Mouse (Mus musculus) kidney, postnatal 14 days (tissue): Measurements from ENCODE around the gene Olfr1360.
"Not testable (repeated sequence)": the region's sequence is repeated elsewhere in the genome, so short reads cannot be mapped to it uniquely, and the experiment has no call there.

Experiments
- DNase-seq: peaks from one replicate; pipeline ENCODE4 v3.0.0; 2022; ENCODE audit warnings: mixed read lengths

Gene Olfr1360

DNA sequence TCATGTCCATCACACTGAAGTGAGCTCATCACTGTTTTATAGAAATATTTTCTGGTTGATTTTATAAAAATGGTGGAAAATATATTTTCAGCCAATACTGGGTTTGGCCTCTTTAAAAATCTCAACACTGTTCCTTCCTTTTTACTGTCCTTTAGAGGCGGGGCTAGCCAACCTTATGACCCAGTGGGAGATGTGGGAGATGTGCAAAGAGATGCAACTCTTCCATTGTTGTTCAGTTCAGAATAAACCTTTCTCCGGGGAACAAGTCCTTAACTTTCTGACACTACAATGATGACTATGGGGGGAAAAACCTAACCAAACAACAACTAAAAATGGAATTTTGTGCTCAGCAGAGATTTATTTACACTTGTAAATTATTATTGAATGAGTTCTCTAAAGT, at the start of gene Olfr1360:
Olfr1360 (minus strand) TSS at position 101 of the 400 bp plus-strand sequence.
- no peak for DNase-seq

DNA sequence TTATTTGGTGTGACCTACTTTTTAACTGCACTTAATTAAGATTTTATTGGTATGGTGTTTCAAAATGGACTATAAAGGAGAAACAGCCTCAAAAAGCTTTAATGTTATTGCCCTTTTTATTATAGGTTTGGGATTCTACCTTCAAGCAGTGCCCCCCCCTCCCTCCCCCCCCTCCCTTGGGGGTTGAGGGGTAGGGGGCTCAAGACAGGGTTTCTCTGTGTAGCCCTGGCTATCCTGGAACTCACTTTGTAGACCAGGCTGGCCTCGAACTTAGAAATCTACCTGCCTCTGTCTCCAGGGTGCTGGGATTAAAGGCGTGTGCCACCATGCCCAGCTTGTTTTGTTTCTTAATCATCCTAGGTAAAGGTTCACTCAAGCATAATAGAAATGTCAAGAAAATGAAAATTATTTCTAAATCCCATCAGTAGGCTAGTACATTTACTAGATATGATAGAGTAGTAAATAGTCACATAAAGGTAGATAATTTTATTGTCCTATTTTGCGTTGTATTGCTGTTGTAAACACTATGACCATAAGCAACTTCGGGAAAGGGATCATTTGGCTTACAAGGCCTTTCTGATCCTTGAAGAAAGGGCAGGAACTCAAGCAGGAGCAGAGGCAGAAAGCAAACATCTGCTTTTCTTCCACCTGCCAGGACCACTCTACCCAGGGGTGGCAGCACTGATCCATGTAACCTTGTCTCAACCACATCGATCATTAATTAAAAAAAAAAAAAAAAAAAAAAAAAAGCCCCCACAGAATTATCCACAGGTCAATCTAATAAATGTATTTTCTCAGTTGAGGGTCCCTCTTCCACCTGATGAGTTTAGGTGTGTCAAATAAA, 46.0 kb upstream of the Olfr1360 start:
- DNase-seq: no peak

DNA sequence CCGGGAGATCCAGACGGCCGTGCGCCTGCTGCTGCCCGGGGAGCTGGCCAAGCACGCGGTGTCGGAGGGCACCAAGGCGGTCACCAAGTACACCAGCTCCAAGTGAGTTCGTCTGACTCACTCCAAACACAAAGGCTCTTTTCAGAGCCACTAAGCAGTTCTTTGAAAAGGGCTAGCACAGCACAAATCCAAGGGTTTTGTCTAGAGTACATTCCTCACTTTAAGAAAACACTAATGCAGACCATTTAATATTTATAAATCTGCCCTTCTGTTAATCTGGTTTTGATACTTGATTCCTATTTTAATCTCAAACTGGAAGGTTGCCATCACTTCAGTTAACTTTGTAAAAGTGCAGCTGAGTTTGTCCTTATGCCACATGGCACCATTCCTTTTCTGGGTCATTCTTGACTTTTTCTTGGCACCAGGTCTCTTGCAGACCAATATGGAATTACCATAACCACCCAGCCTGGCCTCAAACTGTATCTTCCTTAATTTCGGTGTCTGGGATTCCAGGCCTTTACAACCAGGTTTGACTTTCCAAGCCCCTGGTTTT, 45.2 kb upstream of the Olfr1360 start:
- no peak for DNase-seq

DNA sequence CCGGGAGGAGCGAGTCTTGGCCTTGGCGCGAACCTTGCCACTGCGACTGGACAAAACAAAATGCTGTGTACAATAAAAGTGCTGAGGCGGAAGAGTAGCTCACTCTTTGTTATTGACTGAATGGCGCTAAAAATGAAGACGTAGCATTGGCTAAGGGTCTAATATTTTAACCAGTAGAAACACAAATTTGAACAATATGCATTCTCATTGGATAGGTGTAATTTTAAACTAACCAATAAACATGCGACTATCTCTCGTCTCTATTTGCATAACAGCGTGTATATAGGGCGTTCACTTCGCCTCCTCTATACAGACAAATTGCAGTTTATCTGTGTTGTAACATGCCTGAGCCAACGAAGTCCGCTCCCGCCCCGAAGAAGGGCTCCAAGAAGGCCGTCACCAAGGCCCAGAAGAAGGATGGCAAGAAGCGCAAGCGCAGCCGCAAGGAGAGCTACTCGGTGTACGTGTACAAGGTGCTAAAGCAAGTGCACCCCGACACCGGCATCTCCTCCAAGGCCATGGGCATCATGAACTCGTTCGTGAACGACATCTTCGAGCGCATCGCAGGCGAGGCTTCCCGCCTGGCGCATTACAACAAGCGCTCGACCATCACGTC, 44.7 kb upstream of the Olfr1360 start, which contains the start of gene Hist1h2bm:
Hist1h2bm (plus strand) TSS at position 288 of the 616 bp plus-strand sequence.
- peak; percentile 75 for DNase-seq

DNA sequence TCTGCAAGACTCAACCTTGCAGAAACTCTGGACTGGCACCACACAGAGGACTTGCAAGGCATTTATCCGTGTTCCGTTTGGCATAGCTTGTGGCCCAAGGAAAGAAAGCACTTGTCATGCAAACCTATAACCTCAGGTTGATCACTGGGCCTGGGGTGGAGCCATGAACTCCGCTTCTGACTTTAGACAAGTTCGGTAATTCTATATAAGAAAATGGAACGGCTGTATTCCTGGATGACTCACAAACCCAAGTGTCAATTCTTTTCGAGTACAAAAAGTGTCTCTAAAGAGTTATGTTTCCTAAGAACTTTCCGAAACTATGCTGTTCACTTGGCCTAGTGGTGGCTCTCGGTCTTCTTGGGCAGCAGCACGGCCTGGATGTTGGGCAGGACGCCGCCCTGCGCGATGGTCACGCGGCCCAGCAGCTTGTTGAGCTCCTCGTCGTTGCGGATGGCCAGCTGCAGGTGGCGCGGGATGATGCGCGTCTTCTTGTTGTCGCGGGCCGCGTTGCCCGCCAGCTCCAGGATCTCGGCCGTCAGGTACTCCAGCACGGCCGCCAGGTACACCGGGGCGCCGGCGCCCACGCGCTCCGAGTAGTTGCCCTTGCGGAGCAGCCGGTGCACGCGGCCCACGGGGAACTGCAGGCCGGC, 44.0 kb upstream of the Olfr1360 start:
- not testable (repeated sequence) for DNase-seq

DNA sequence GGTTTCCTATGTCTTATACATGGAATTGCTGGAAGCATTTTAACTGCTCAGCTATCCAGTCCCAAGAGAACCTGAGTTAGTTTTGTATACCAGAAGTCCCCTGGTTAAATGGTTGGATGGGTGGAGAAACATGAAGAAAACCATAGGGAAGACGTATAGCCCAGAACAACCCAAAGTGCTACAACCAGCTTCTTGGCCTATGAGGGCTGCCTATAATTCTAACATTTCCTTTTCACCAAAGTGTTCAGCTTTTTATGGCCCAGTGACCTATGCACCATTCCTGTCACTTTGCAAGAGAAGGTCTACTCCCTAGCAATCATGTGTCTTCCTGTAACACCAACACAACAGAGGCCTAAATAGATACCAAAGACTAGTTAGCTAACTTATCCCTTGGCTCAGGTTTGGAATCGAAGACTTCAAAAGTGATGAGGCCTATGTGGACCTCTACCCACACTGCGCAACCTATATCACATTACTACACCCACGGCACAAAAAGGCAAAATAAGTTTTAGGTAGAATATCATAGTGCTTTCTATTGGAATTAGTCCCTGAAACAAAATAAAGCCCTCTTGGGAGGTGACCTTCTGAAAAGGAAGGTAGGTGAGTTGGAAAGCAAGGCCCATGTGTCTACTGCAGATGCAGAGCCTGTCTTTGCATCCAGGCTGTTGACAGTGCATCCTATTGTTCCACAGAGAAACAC, 41.3 kb upstream of the Olfr1360 start:
- no peak for DNase-seq

DNA sequence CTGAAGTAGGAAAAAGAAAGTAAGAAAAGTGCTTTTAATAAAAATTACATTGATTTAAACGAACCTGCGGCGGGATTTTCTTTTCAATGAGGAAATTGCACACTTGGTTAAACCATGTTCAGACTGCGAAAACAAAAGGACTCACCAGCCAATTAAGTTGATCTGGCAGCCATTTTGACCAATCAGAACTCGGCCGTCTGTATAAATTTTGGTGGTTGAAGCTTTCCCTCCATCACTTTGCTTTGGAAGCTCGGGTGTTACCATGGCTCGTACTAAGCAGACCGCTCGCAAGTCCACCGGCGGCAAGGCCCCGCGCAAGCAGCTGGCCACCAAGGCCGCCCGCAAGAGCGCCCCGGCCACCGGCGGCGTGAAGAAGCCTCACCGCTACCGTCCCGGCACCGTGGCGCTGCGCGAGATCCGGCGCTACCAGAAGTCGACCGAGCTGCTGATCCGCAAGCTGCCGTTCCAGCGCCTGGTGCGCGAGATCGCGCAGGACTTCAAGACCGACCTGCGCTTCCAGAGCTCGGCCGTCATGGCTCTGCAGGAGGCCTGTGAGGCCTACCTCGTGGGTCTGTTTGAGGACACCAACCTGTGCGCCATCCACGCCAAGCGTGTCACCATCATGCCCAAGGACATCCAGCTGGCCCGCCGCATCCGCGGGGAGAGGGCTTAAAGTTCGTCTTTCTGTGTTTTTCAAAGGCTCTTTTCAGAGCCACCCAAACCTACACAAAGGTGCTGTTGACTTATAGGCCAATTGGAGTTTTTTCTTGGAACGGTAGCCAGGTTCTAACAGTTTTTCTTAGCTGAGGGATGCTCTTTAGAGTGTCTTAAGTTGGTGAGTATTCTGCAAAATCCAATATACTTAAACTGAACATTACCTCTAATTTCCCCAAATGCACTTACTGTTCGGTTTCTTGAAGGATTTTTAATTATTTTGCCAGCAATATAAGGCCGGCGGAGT, 40.5 kb upstream of the Olfr1360 start, which contains the start of gene Hist1h3h:
Hist1h3h (plus strand) TSS at position 263 of the 961 bp plus-strand sequence.
- peak; percentile 88 for DNase-seq

DNA sequence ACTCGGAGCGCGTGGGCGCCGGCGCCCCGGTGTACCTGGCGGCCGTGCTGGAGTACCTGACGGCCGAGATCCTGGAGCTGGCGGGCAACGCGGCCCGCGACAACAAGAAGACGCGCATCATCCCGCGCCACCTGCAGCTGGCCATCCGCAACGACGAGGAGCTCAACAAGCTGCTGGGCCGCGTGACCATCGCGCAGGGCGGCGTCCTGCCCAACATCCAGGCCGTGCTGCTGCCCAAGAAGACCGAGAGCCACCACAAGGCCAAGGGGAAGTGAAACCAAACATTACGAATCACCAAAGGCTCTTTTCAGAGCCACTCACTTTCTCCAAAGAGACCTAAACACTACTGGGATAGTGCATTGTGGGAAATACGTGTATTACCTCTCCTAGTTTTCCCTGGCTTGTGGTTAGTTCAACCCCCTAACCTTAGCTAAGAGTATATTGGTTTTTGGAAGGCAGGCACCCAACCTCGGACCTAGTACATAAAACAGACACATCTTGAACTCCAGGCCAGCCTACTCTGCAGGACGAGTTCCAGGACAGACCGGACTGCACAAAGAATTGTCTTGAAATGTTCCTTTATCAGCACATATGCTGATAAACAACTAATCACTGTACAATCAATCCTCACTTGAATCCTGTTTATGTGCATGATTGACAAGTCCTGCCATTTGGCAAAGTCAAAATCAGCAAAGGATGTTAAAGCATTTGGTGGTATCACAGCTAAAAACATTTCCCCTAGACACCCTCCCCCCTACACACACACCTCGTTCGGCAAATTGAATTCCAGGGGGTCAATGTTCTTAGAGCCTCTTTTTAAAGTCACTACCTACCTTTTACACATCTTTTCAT, 39.6 kb upstream of the Olfr1360 start:
- not testable (repeated sequence) for DNase-seq

DNA sequence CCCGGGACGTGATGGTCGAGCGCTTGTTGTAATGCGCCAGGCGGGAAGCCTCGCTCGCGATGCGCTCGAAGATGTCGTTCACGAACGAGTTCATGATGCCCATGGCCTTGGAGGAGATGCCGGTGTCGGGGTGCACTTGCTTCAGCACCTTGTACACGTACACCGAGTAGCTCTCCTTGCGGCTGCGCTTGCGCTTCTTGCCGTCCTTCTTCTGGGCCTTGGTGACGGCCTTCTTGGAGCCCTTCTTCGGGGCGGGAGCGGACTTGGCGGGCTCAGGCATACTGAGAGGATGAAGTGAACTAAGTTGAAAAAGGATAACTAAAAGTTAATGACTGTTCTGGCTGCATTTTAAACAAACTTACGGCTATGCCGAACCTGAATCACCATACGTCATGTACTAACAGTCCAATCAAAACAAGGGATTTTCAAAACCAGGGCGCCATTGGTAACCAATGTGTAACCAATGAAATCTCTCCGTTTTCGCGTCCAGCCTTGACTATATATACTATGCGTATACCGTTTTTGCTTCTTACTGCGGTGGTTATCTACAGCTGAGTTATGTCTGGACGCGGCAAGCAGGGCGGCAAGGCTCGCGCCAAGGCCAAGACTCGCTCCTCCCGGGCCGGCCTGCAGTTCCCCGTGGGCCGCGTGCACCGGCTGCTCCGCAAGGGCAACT, 38.8 kb upstream of the Olfr1360 start, which contains the start of the genes Hist1h2bl and Hist1h2ai:
Hist1h2bl (minus strand) TSS at position 280 of the 676 bp plus-strand sequence.
Hist1h2ai (plus strand) TSS at position 559 of the 676 bp plus-strand sequence.
- DNase-seq: peak; percentile 90

DNA sequence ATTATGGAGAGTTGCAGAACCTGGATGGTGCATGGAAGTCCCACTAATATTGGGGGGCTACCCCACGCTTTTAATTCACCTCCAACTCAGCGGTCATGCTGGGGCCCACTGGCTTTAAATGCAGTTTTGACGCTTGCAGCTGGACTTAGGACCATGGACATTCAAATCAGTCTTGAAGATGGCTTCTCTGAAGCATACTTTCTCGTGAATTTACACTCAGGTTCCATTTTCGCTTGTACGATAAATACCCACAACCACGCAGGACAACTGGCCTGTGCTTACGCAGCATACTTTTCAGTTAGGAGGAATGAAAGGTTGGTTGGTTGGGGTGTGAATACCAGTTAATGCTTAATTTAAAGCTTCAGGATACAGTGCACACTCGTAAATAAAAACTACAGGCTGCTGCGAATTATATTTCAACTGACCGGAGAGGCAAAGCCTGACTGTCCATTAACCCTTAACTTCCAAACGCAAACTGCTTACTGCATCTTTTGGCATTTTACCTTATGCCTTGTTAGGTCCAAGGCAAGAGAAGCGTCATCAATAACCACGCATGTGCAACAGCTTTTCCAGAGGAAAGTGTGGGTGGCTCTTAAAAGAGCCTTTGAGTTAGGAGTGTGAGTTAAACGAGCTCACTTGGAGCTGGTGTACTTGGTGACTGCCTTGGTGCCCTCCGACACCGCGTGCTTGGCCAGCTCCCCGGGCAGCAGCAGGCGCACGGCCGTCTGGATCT, 38.1 kb upstream of the Olfr1360 start:
- no peak for DNase-seq

DNA sequence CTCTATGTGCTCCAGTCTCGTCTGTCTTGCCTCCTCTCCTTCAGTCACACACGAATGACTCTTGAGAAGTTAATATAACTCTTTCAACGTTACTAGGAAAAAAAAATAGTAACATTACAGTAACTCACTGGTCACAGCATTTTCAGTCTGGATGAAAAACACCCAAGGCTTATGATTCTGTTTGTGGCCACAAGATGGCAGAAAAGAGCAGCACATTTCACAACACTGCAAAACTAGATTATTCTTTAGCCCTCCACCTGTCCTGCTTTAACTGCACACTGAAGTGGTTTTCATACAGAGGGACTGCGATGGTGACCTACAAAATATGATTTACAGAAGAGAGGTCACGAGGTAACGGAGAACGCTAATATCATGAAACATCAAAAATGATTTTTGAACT, 37.5 kb upstream of the Olfr1360 start:
- peak; percentile 74 for DNase-seq

DNA sequence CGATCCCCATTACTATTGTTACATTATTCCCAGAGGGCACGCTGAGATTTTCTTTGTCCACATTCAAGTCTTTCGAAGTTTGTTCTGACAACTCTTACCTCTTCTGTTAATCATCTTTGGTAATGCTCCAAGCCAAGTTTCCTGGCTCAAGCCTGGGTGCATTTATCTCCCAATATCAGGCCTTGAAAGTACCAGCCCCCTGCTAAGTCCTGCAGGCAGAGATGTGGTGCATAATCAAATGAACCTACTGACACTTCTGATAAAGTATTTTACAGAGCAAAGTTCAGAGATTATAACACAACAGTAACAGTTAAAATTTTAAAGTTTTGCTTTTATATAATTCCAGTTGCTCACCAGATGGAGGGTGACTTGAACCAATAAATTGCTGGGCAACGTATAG, 34.5 kb upstream of the Olfr1360 start:
- DNase-seq: no peak

DNA sequence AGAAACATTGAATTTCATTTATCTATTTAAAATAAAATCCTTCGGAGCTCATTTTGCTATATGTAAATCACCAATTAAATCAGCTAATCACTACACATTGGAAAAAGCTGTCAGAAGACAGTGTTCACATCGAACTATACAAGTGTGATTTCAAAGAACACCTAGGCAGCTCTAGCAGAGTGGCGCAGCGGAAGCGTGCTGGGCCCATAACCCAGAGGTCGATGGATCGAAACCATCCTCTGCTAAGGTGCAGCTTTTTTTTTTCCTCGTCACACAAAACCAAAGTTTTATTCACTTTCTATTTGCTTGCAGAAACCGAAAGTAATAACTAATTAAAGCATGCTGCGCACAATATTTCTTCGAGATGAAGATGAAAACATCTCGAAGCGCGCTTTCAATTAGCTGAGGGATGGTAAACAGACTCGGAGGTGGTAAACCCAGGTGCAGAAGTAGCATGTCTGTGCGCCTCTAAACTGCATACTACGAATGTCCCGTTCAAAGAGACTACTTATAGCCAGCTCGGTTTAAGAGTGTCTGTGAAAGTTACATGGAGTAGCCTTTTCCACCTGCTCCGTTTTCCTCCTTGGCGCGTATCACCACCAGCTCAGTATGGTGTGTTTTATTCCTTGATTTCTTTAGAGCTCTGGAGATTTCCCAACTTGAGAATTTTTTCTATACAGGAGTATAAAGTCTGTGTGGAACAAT, 33.8 kb upstream of the Olfr1360 start:
- DNase-seq: peak; percentile 79

DNA sequence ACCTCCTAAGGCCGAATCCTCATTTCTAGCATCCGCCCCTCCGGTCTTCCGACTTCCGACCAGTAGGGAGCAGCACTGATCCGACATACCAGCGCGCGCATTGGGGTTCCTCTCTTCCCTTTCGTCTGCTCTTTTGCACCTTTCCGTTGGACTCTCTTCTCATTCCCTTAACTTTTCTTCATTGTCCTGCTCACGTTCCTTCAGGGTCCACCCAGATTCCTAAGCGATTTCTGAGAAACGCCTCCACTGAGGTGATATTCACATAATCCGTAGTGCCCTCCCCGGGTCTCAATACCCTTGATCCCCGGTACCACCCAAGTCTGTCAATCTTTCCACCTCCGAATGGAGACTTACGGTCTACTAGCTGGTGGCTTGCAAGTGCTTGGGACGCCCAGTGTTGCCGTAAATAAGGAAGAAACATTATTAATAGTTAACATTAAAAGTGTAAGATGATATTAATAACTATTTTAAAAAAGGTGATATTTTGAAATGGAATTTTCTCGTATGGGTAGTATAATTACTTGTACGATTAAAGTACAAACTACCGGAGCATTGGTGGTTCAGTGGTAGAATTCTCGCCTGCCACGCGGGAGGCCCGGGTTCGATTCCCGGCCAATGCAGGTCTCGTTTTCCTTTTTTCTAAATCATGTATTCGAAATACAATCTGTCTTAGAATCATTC, 33.0 kb upstream of the Olfr1360 start:
- DNase-seq: peak; percentile 89

DNA sequence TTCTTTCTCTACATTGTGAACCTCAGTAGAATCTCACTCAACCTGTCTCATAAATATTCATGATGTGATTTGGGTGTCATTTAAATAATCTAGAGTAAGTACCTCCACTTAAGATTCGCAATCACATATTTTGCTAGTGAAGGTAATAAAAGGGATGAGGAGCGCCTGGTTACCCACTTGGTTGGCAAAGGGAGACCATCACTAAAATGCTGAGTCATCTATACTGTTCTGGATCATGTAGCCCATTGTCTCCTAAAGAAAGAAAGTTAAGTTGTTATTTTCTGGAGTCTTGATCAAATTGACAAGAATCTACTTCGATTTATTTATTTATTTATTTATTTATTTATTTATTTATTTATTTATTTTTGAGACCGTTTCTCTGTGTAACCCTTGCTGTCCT, 29.5 kb upstream of the Olfr1360 start:
- no peak for DNase-seq

DNA sequence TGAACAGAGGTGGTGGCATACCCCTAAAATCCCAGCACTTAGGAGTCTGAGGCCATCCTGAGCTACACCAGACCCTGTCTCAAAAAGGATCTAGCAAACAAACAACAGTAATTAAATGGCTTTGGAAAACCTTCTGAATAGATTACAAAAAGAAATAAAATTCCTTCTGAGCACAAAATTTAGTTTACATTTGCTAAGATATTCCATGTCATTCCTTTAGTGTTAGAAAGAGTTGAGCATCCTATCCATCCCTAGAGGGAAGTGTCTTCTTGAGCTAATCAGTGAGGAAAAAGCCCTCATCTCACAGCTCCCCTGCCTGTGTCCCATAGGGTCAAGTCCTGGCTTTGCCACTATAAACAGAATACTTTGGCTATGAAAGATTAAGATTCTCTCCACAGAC, 20.6 kb upstream of the Olfr1360 start, which contains the start of gene Olfr1359:
Olfr1359 (plus strand) TSS at position 301 of the 400 bp plus-strand sequence.
- no peak for DNase-seq

DNA sequence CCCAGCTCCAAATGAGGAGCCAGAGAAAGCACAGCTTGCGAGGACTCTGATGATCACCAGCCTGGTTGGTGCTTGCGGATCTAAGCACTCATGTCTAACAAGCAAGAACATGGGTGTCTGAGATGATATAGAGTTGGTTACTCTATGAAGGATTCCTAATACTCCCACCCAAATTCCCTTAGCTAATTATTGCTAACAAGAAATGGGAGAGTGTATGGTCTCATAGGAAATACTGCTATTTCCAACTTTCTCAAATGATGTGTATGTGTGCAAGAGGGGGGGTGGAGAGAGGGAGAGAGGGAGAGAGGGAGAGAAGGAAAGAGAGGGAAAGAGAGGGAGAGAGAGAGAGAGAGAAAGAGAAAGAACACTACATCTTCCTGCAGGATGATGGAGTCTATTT, 13.9 kb downstream of the Olfr1360 start, which contains the start of gene Olfr1361:
Olfr1361 (minus strand) TSS at position 101 of the 400 bp plus-strand sequence.
- no peak for DNase-seq
